Mouse (Mus musculus): ENCODE data around the gene Orm2. TPM values are rescaled to one million over a fixed set of nuclear protein-coding genes. Genes with fewer than 3 reads are reported as not detected.

Gene Orm2
- polyA plus RNA-seq, 1 experiment from 2014 or later, result not detected

Other genes starting within 250 kb of the Orm2 start
- gene Ambp, start 207.7 kb upstream of the Orm2 start, polyA plus RNA-seq (2014; fragmentation: Nextera tagmentation; extraction: Ambion mirVana), result not detected in 2 replicates
- not detected in 2 replicates for gene Kif12, start 190.3 kb upstream of the Orm2 start, polyA plus RNA-seq (2014; fragmentation: Nextera tagmentation; extraction: Ambion mirVana)
- gene Col27a1, start 148.4 kb upstream of the Orm2 start, polyA plus RNA-seq (2014; fragmentation: Nextera tagmentation; extraction: Ambion mirVana), result 0.57 and 1.0 TPM in 2 replicates
- not detected in 2 replicates for gene Orm1, start 17.9 kb upstream of the Orm2 start, polyA plus RNA-seq (2014; fragmentation: Nextera tagmentation; extraction: Ambion mirVana)
- not detected in 2 replicates for gene Orm3, start 6.3 kb upstream of the Orm2 start, polyA plus RNA-seq (2014; fragmentation: Nextera tagmentation; extraction: Ambion mirVana)
- gene Akna, start 40.9 kb downstream of the Orm2 start, polyA plus RNA-seq (2014; fragmentation: Nextera tagmentation; extraction: Ambion mirVana), result 5.7 and 8.5 TPM in 2 replicates
- gene Whrn, start 133.5 kb downstream of the Orm2 start, polyA plus RNA-seq (2014; fragmentation: Nextera tagmentation; extraction: Ambion mirVana), result 4.1 and 5.0 TPM in 2 replicates
- gene Atp6v1g1, start 182.3 kb downstream of the Orm2 start, polyA plus RNA-seq (2014; fragmentation: Nextera tagmentation; extraction: Ambion mirVana), result 526 and 544 TPM in 2 replicates
- 4.9 and 5.4 TPM in 2 replicates for gene Tmem268, start 196.3 kb downstream of the Orm2 start, polyA plus RNA-seq (2014; fragmentation: Nextera tagmentation; extraction: Ambion mirVana)
- not detected in 2 replicates for gene Gm11213, start 242.8 kb downstream of the Orm2 start, polyA plus RNA-seq (2014; fragmentation: Nextera tagmentation; extraction: Ambion mirVana)